Mouse (Mus musculus): ENCODE data around the gene Epor. TPM values are rescaled to one million over a fixed set of nuclear protein-coding genes. Genes with fewer than 3 reads are reported as not detected.

The Epor gene
- total and polyA plus RNA-seq, 3 experiments = 192 to 440 TPM; not detected in 1

DNA sequence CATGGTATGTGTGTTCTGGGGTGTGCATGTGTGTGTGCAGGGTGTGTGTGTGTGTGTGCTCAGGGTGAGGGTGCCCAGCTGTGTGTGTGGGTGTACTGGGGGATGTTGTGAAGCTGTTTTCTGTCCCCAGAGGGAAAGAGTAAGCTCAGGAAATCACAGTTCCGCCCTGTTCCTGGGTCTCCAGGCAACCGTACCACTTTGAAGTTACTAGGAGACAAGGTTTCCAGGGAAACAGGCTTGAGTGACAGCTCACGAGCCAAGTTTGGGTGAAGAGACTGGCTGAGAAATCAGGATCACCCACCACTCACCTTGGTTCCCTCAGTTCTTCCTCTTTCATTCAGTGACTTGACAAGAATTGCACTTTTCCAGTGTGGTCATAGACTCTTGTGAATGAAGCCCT, 9.7 kb downstream of the Epor start:
- H3K27ac ChIP-seq (ENCODE audit: control insufficient read depth, low read depth, low read length) = no peak overlapping the region
- H3K79me2 ChIP-seq (ENCODE audit: control insufficient read depth, insufficient read depth, low read length, poor library complexity) = peaks cover 1% of the 10 kb centered on the region; the same call in 1 of the 2 replicates
- H3K27me3 ChIP-seq (ENCODE audit: control insufficient read depth in 1 of 2, insufficient read depth in 2 of 2, low read length in 2 of 2) = no peaks in the 10 kb centered on the region
- no peaks in the 10 kb centered on the region for H3K9me3 ChIP-seq (replicated peaks; ENCODE audit: insufficient read depth, low read length)
- DNase-seq (ENCODE audit: low read depth, low spot score) = peak; percentile 47
- peaks cover under 1 to 11% of the 10 kb centered on the region in 2 experiments; a peak in 2 of 4 replicates for H3K36me3 ChIP-seq (ENCODE audit: control insufficient read depth in 1 of 2, insufficient read depth in 2 of 2, low read length in 2 of 2)
- H3K4me1 ChIP-seq (ENCODE audit: control insufficient read depth in 1 of 2, insufficient read depth in 2 of 2, low read length in 2 of 2) = peaks cover 7 to 22% of the 10 kb centered on the region in 2 experiments
- no peak overlapping the region for H3K4me3 ChIP-seq (ENCODE audit: control insufficient read depth in 1 of 2, insufficient read depth in 1 of 2, low read depth in 2 of 2, low read length in 2 of 2)
- TF ChIP-seq MYC (IDR thresholded peaks at IDR 0.05; ENCODE audit: low read depth, low read length) = no peak
- TF ChIP-seq MXI1 (IDR thresholded peaks at IDR 0.05; ENCODE audit: low read depth, low read length) = no peak
- TF ChIP-seq ZMIZ1 (IDR thresholded peaks at IDR 0.05; ENCODE audit: low read depth, low read length) = no peak
- no peak for TF ChIP-seq ZKSCAN1 (IDR thresholded peaks at IDR 0.05; ENCODE audit: low read depth, low read length)
- no peak for TF ChIP-seq E2F4 (IDR thresholded peaks at IDR 0.05; ENCODE audit: borderline replicate concordance, low read depth, low read length)
- no peak for TF ChIP-seq CHD2 (IDR thresholded peaks at IDR 0.05; ENCODE audit: low read length)
- TF ChIP-seq TAL1 (IDR thresholded peaks at IDR 0.05; ENCODE audit: low read length) = no peak
- TF ChIP-seq GATA1 (IDR thresholded peaks at IDR 0.05; ENCODE audit: low read depth, low read length) = no peak
- no peak for TF ChIP-seq MYB (IDR thresholded peaks at IDR 0.05; ENCODE audit: low read depth, low read length)
- TF ChIP-seq SIN3A (IDR thresholded peaks at IDR 0.05; ENCODE audit: low read length) = no peak
- TF ChIP-seq ELF1 (IDR thresholded peaks at IDR 0.05; ENCODE audit: low read depth, low read length) = no peak
- no peak for TF ChIP-seq ETS1 (IDR thresholded peaks at IDR 0.05; ENCODE audit: low read depth, low read length)
- no peak for TF ChIP-seq USF1 (IDR thresholded peaks at IDR 0.05; ENCODE audit: low read depth, low read length)
- TF ChIP-seq POLR2AphosphoS5 (IDR thresholded peaks at IDR 0.05; ENCODE audit: borderline replicate concordance, low read depth, low read length) = no peak
- TF ChIP-seq KAT2A (conservative IDR thresholded peaks at IDR 0.05; ENCODE audit: low read depth, low read length) = no peak
- TF ChIP-seq NRF1 (IDR thresholded peaks at IDR 0.05; ENCODE audit: insufficient read depth, low read depth, low read length, poor library complexity, severe bottlenecking) = no peak
- no peak overlapping the region for H3K9ac ChIP-seq (ENCODE audit: control insufficient read depth, low read depth, low read length, poor library complexity, severe bottlenecking)

DNA sequence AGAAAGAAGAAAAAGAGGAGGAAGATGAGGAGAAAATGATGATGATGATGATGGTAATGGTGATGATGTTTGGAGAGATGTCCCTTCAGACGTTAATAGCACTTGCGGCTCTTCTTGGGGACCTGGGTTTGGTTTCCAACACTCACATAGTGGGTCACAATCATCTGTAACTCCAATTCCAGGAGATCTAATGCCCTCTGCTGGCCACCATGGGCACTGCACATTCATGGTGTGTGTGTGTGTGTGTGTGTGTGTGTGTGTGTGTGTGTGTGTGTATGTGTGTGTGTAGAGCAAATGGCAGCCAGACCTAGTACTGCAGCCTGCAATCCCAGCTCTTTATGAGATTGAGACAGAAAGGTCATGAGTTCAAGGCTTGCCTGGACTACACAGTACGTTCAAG, 11.3 kb downstream of the Epor start:
- H3K4me3 ChIP-seq (ENCODE audit: control insufficient read depth in 1 of 2, insufficient read depth in 1 of 2, low read depth in 2 of 2, low read length in 2 of 2) = no peak overlapping the region
- TF ChIP-seq MAZ (IDR thresholded peaks at IDR 0.05; ENCODE audit: low read depth, low read length) = no peak
- no peak for TF ChIP-seq NRF1 (IDR thresholded peaks at IDR 0.05; ENCODE audit: insufficient read depth, low read depth, low read length, poor library complexity, severe bottlenecking)
- peak in 1 of 3 experiments; percentile 87; a peak in 2 of 6 replicates for TF ChIP-seq CTCF (IDR thresholded peaks at IDR 0.05 in 2 of 3, conservative IDR thresholded peaks at IDR 0.05 in 1 of 3; ENCODE audit: control insufficient read depth in 1 of 3, insufficient read depth in 1 of 3, low read depth in 2 of 3, low read length in 3 of 3, poor library complexity in 1 of 3, severe bottlenecking in 1 of 3)
- TF ChIP-seq ETS1 (IDR thresholded peaks at IDR 0.05; ENCODE audit: low read depth, low read length) = no peak
- no peak for TF ChIP-seq ZNF384 (IDR thresholded peaks at IDR 0.05; ENCODE audit: low read depth, low read length)
- H3K79me2 ChIP-seq (ENCODE audit: control insufficient read depth, insufficient read depth, low read length, poor library complexity) = peaks cover 1% of the 10 kb centered on the region; the same call in 1 of the 2 replicates
- H3K9ac ChIP-seq (ENCODE audit: control insufficient read depth, low read depth, low read length, poor library complexity, severe bottlenecking) = no peak overlapping the region
- peaks cover 0 to 11% of the 10 kb centered on the region in 2 experiments; a peak in 2 of 4 replicates for H3K36me3 ChIP-seq (ENCODE audit: control insufficient read depth in 1 of 2, insufficient read depth in 2 of 2, low read length in 2 of 2)
- no peak overlapping the region for H3K27ac ChIP-seq (ENCODE audit: control insufficient read depth, low read depth, low read length)
- H3K9me3 ChIP-seq (replicated peaks; ENCODE audit: insufficient read depth, low read length) = no peaks in the 10 kb centered on the region
- peak; percentile 79 for DNase-seq (ENCODE audit: low read depth, low spot score)
- H3K27me3 ChIP-seq (ENCODE audit: control insufficient read depth in 1 of 2, insufficient read depth in 2 of 2, low read length in 2 of 2) = no peaks in the 10 kb centered on the region
- peaks cover 7 to 20% of the 10 kb centered on the region in 2 experiments for H3K4me1 ChIP-seq (ENCODE audit: control insufficient read depth in 1 of 2, insufficient read depth in 2 of 2, low read length in 2 of 2)
